Mouse (Mus musculus) hindbrain, embryonic 16.5 days (tissue): ENCODE results near the gene Rnf24. TPM values are rescaled to one million over a fixed set of nuclear protein-coding genes. Genes with fewer than 3 reads are reported as not detected.

Experiments
- microRNA-seq: library from miRNA; unstranded; fragments of <30 nt; microRNA quantifications from one replicate; pipeline ENCODE4, GENCODE M21; 2017
- polyA plus RNA-seq: library from polyadenylated mRNA; unstranded; fragments of >200 nt; fragmentation: Nextera tagmentation; extraction: Ambion mirVana; gene quantifications from 2 replicates; pipeline ENCODE4 v1.2.1, GENCODE M21; 2015

Rnf24 gene
- polyA plus RNA-seq, 1 experiment from 2014 or later: 13.5 TPM

Small RNAs within 50 kb of the gene (microRNA-seq; reads per million reads assigned to microRNA genes)
- gene Mir103-2: 43.5 reads per million, percentile 39 among the genes with 10 or more reads in this experiment

Other genes starting within 250 kb of the Rnf24 start
- 6.5 and 6.9 TPM in 2 replicates for gene Hspa12b, start 225.6 kb downstream of the Rnf24 start, polyA plus RNA-seq
- not detected in 2 replicates for gene Gm11037, start 219.4 kb downstream of the Rnf24 start, polyA plus RNA-seq
- gene 1700037H04Rik, start 192.8 kb downstream of the Rnf24 start, polyA plus RNA-seq: 86.6 and 92.7 TPM in 2 replicates
- 11.1 and 11.3 TPM in 2 replicates for gene Cenpb, start 172.8 kb downstream of the Rnf24 start, polyA plus RNA-seq
- 22.8 and 29.6 TPM in 2 replicates for gene Cdc25b, start 165.9 kb downstream of the Rnf24 start, polyA plus RNA-seq
- gene Spef1, start 165.6 kb downstream of the Rnf24 start, polyA plus RNA-seq: 8.0 and 9.8 TPM in 2 replicates
- gene Ap5s1, start 145.8 kb downstream of the Rnf24 start, polyA plus RNA-seq: 35.2 and 36.1 TPM in 2 replicates
- 8.9 and 9.0 TPM in 2 replicates for gene Mavs, start 118.8 kb downstream of the Rnf24 start, polyA plus RNA-seq
- 20.0 and 22.8 TPM in 2 replicates for gene Pank2, start 90.4 kb downstream of the Rnf24 start, polyA plus RNA-seq
- gene Smox, start 138.6 kb upstream of the Rnf24 start, polyA plus RNA-seq: 60.3 and 70.9 TPM in 2 replicates
- 0.29 and 0.65 TPM in 2 replicates for gene Adra1d, start 209.4 kb upstream of the Rnf24 start, polyA plus RNA-seq